Mouse (Mus musculus) midbrain, embryonic 13.5 days (tissue): ENCODE data around the gene Alg14. TPM values are rescaled to one million over a fixed set of nuclear protein-coding genes. Genes with fewer than 3 reads are reported as not detected.

Experiments used
- ATAC-seq: fragments of 200-750 bp; cut with Nextera tagmentation; 2 replicates; pipeline ENCODE4 v1.8.0; 2017; ENCODE audit warnings: mild to moderate bottlenecking, moderate TSS enrichment, moderate library complexity
- H3K27ac ChIP-seq: fragments of 300-500 bp; sonication (generic); 2 replicates; pipeline ENCODE4 v1.5.1; 2015; ENCODE audit warnings: inconsistent platforms, mild to moderate bottlenecking, moderate library complexity
- H3K27me3 ChIP-seq: fragments of 300-500 bp; sonication (generic); 2 replicates; pipeline ENCODE4 v1.6.1; 2015; ENCODE audit warnings: mild to moderate bottlenecking, inconsistent platforms
- H3K36me3 ChIP-seq: fragments of 300-500 bp; sonication (generic); 2 replicates; pipeline ENCODE4 v1.6.1; 2015; ENCODE audit warnings: mild to moderate bottlenecking, inconsistent platforms
- H3K4me1 ChIP-seq: fragments of 300-500 bp; sonication (generic); replicated peaks from 2 replicates; pipeline ENCODE4 v1.6.1; 2015; ENCODE audit warnings: inconsistent platforms
- H3K4me2 ChIP-seq: fragments of 300-500 bp; sonication (generic); replicated peaks from 2 replicates; pipeline ENCODE4 v1.6.1; 2015; ENCODE audit warnings: moderate library complexity, mild to moderate bottlenecking, inconsistent platforms
- H3K4me3 ChIP-seq: fragments of 300-500 bp; sonication (generic); replicated peaks from 2 replicates; pipeline ENCODE4 v1.5.1; 2015; ENCODE audit warnings: mild to moderate bottlenecking, inconsistent platforms
- H3K9ac ChIP-seq: fragments of 300-500 bp; sonication (generic); replicated peaks from 2 replicates; pipeline ENCODE4 v1.6.1; 2015; ENCODE audit warnings: mild to moderate bottlenecking, inconsistent platforms
- H3K9me3 ChIP-seq: fragments of 300-500 bp; sonication (generic); 2 replicates; pipeline ENCODE4 v1.6.1; 2016; ENCODE audit warnings: mild to moderate bottlenecking, inconsistent platforms
- WGBS: fragments of 180-500 bp; shearing (Covaris S2); methylation state at CpG from one replicate; pipeline ENCODE4 v1.1.7; 2015; 5-methylcytosine and 5-hydroxymethylcytosine counted together
- polyA plus RNA-seq: library from polyadenylated mRNA; unstranded; fragments of >200 nt; fragmentation: Nextera tagmentation; extraction: Ambion mirVana; gene quantifications from 2 replicates; pipeline ENCODE4 v1.2.1, GENCODE M21; 2015

Alg14 gene
- polyA plus RNA-seq, 1 experiment from 2014 or later = 31.7 TPM

DNA sequence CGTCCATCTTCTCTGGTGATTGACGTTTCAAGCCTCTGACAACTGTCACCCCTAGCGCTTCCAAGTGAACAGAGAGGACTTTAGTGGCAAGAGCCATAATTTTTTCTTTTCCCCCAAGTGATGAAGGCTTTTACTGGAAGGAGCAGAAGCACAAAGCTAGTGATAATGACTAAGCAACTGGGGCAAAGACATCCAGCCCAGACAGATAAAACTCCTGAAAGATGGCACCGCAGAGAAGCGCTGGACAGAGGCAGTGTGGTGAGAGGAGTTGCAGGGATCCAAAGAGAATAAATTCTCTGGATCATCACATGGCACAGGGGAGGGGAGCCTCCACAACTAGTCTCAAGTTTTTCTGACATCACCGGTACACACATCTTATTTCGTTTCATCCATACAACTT is 30.3 kb upstream of the Alg14 start:
- ATAC-seq = no peak

DNA sequence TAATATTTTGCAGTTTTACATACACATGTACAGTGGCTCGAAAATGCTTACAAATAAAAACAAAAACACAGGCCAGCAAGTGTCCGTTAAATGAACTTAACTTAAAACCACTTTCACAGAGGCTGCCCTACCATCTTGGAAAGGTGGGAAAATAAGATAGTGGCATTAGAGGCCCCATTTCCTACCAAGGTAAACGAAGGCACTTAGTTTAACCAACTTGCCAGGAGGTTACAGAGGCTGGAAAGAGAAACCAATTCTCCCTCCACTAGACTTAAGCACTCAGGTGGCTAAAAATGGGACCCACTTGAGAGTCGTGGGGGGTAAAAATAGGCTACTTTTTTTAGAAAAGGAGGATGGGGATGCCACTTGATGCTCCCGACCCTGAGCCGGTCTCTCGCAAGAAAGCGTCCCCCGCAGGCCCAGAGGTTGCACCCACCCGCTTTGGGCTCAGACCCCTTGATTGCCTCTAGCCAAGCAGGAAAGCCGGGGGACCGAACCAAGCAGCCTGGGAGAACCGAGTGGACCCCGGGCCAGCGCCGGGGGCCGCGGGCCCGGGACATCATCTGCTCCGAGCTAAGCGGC is 29.5 kb upstream of the Alg14 start:
- H3K4me1 ChIP-seq = peaks cover 7% of the 10 kb centered on the region
- 0 out of 2 replicates have a peak overlapping the region, but pooled peaks have one; percentile 44 for H3K27ac ChIP-seq
- H3K4me3 ChIP-seq = peak overlapping the region; percentile 76
- peak overlapping the region; percentile 85 for H3K9ac ChIP-seq
- H3K36me3 ChIP-seq = no peaks in the 10 kb centered on the region
- H3K27me3 ChIP-seq = peaks cover 54% of the 10 kb centered on the region
- H3K9me3 ChIP-seq = no peaks in the 10 kb centered on the region
- WGBS = 9% methylated on average over 21 of the region's 21 CpGs
- ATAC-seq = no peak
- peak overlapping the region; percentile 97 for H3K4me2 ChIP-seq

More for the DNA sequence above, 30.3 kb upstream of the Alg14 start:
- Histone ChIP-seq H3K36me3 (no peaks in the 10 kb centered on the region), H3K27me3 (peaks cover 54% of the 10 kb centered on the region), H3K27ac (no peak overlapping the region), H3K9me3 (no peaks in the 10 kb centered on the region), H3K4me1 (peaks cover 7% of the 10 kb centered on the region), H3K4me3 (no peak overlapping the region), H3K9ac (no peak overlapping the region; the same call in 1 of the 2 replicates), H3K4me2 (no peak overlapping the region)
- WGBS = 67% methylated on average over 7 of the region's 7 CpGs

DNA sequence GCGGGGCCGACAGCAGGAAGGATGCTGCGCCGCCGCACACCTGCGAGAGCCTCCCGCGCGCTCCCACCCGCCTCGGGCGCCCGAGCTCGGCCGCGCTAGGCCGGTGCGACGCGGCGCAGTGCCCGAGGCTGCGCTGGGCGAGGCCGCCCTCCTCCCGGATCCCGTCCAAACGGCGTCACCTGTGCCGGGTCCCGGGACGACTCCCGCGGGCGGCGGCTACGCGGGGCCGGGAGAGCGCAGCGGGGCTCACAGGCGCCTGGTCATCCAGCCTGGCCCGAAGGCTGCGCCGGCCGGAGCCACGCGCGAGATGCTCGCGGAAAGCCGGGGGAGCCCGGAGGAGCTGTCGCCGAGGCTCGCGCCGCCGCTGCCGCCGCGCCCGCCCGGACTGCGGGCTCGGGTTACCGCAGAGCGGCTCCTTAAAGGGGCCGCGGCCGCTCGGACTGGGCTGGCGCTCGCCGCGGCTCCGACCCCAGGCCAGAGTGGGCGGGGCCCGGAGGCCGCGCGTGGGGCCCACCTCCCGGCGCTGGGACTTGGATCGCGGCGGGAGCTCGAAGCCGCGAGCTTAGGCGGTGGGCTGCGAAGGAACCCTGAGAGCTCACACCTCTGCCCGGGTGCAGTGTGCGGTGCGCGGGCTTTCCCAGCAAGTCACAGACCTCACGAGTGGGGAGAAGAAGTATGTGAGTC is 28.9 kb upstream of the Alg14 start:
- Histone ChIP-seq H3K4me3 (peak overlapping the region; percentile 76), H3K9me3 (no peaks in the 10 kb centered on the region), H3K36me3 (no peaks in the 10 kb centered on the region), H3K4me2 (peak overlapping the region; percentile 97), H3K27me3 (peaks cover 54% of the 10 kb centered on the region), H3K4me1 (peaks cover 7% of the 10 kb centered on the region), H3K27ac (peak overlapping the region; percentile 44), H3K9ac (peak overlapping the region; percentile 85)
- peak; percentile 94 for ATAC-seq
- WGBS = under 1% methylated on average over 85 of the region's 97 CpGs

DNA sequence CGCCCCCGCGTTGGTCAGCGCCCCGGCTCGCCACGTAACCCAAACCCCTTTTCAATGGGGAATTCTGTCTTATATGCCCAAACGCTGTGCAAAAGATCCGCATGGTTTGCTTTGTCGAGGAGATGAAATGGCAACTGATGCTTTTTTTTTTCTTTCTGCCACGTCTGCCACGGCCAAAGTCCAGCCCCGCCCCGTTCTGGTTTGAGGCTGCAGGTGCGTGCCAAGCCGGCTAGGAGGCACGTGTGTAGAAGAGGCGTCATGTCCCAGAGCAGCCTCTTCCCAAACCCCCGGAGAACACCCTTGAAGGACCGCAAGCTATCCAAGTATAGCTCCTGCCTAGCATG is 28.4 kb upstream of the Alg14 start:
- Histone ChIP-seq H3K4me1 (peaks cover 7% of the 10 kb centered on the region), H3K9ac (peak overlapping the region; percentile 85), H3K27ac (peak overlapping the region; percentile 44; the same call in 1 of the 2 replicates), H3K27me3 (peaks cover 54% of the 10 kb centered on the region), H3K4me3 (peak overlapping the region; percentile 76), H3K4me2 (peak overlapping the region; percentile 97), H3K9me3 (no peaks in the 10 kb centered on the region), H3K36me3 (no peaks in the 10 kb centered on the region)
- 1% methylated on average over 20 of the region's 20 CpGs for WGBS
- peak; percentile 34 for ATAC-seq

DNA sequence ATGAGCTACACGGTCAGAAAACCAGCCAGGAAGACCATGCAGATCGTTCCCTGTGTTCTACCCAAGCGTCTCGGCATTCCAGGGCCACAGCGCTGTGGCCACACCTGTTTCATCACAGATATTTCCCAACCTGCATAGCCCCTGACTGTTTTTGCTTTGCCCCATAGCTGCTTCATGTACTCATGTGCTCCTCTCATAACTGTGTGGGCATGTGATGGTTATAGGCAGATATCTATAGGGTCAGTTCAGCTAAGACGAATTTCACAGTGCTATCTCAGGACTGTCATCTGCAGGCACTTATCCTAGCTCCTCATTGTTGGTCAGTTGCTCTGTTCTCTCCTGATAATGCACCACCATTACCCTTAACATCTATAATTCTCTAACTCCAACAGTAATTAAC is 27.3 kb upstream of the Alg14 start:
- no peak overlapping the region for H3K9ac ChIP-seq
- H3K4me3 ChIP-seq = no peak overlapping the region
- no peak for ATAC-seq
- H3K27ac ChIP-seq = no peak overlapping the region
- H3K27me3 ChIP-seq = peaks cover 50% of the 10 kb centered on the region
- H3K4me1 ChIP-seq = peaks cover 7% of the 10 kb centered on the region
- no peak overlapping the region for H3K4me2 ChIP-seq
- WGBS = 65% methylated on average over 6 of the region's 6 CpGs
- no peaks in the 10 kb centered on the region for H3K9me3 ChIP-seq
- H3K36me3 ChIP-seq = no peaks in the 10 kb centered on the region

DNA sequence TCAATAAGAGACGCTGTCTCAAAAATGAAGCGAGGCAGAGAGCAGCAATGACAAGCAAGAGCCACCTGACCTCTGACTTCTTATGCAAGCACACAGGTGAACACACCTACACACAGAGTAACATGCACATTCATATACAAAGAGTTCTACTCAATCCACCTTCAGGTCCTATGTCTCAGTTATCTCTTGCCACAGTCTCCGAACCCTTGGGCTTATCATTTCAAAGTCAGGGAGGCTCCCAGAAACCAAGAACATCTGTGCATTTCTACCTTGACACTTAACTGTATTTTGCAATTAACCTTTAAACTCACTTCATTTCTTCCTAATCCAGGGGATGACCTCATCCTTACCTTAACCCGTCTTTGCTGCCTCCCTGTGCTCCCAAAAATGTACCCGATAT is 24.3 kb upstream of the Alg14 start:
- Histone ChIP-seq H3K27ac (no peak overlapping the region), H3K9me3 (no peaks in the 10 kb centered on the region), H3K27me3 (peaks cover 22% of the 10 kb centered on the region), H3K4me1 (peaks cover 4% of the 10 kb centered on the region), H3K4me2 (no peak overlapping the region), H3K36me3 (no peaks in the 10 kb centered on the region), H3K9ac (no peak overlapping the region), H3K4me3 (no peak overlapping the region)
- WGBS = 88% methylated on average over 5 of the region's 5 CpGs
- ATAC-seq = no peak

DNA sequence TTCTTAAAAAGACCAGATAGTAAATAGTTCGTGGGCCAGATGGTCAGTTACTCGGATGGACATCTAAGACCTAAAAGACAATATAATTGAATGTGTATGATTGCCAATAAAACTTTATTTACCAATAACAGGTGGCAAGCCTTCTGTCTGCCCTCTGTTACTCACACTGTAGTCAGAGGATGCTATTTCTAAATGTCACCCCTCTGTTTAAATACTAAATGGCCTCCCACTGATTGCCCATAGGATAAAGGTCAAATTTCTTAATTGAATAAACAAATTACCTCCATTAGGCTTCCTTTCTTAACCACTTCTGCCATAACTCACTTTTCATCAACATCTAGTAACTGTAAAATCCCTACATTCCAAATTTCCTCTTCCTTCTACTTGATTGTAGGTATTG is 19.0 kb upstream of the Alg14 start:
- no peak overlapping the region for H3K4me3 ChIP-seq
- no peaks in the 10 kb centered on the region for H3K36me3 ChIP-seq
- ATAC-seq = no peak
- no peak overlapping the region for H3K27ac ChIP-seq
- H3K9ac ChIP-seq = no peak overlapping the region
- H3K27me3 ChIP-seq = no peaks in the 10 kb centered on the region
- H3K4me2 ChIP-seq = no peak overlapping the region
- no peaks in the 10 kb centered on the region for H3K9me3 ChIP-seq
- H3K4me1 ChIP-seq = no peaks in the 10 kb centered on the region
- 83% methylated on average over 2 of the region's 2 CpGs for WGBS

DNA sequence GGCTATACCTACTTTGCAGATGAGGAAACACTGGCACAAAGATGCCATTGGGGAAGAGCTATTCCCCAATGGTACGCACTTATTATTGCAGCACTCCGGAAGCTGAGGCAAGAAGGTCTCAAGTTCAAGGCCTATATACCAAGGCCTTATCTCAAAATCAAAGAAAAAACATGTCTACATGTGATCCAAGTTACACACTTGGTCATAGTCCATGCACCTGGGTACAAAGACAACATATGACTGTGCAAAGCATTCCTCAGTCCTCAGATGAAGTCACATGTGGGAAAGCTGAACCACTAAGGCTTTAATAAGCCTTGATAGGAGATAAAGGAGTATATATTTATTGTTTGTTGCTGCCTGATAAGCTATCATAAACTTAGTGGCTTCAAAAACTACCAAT is 17.6 kb upstream of the Alg14 start:
- no peak for ATAC-seq
- WGBS = 90% methylated on average over 2 of the region's 2 CpGs
- no peaks in the 10 kb centered on the region for H3K9me3 ChIP-seq

DNA sequence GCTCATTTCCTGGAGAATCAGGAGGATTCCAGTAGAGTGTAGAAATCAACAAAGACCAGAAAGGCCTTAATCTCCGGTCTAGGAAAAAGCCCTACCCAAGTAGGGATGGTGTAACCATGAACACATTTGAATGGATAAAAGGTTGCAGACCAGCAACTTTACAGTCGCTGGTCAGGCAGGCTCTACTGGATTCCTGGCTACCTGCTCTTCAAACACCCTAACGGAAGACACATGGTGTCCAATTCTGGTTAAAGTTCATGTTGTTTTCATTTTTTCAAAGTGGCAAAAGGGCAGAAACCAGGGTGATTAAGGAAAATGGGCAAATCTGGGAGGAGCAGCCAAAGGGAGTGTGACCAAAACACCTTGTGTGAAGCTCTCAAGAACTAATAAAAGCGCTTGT is 14.6 kb upstream of the Alg14 start:
- Histone ChIP-seq H3K9ac (no peak overlapping the region), H3K27me3 (no peaks in the 10 kb centered on the region), H3K4me1 (no peaks in the 10 kb centered on the region), H3K36me3 (no peaks in the 10 kb centered on the region), H3K4me2 (no peak overlapping the region), H3K4me3 (no peak overlapping the region), H3K9me3 (no peaks in the 10 kb centered on the region), H3K27ac (no peak overlapping the region)
- WGBS = 85% methylated on average over 4 of the region's 4 CpGs
- ATAC-seq = no peak

More for the DNA sequence above, 17.6 kb upstream of the Alg14 start:
- Histone ChIP-seq H3K36me3 (no peaks in the 10 kb centered on the region), H3K9ac (no peak overlapping the region), H3K27me3 (no peaks in the 10 kb centered on the region), H3K4me1 (no peaks in the 10 kb centered on the region), H3K4me3 (no peak overlapping the region), H3K4me2 (no peak overlapping the region), H3K27ac (no peak overlapping the region)

DNA sequence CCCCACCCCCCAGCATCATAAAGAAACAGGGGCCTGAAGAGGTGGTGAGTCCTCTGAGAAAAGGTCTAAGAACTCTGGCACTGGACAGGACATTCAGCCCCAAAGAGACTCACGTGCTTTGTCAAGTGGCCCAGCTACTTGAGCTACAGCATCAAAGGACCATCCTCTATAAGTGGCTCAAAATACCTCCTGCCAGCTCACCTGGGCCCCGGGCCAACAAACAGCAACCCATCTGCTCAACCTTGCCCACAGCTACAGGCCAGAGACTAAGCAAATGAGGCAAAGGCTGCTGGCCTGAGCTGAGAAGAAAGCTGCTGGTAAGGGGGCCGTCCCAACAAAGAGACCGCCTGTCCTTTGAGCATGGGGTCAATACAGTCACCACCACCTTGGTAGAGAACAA is 14.0 kb upstream of the Alg14 start:
- Histone ChIP-seq H3K9ac (no peak overlapping the region), H3K27ac (no peak overlapping the region)
- 87% methylated on average over 4 of the region's 4 CpGs for WGBS

DNA sequence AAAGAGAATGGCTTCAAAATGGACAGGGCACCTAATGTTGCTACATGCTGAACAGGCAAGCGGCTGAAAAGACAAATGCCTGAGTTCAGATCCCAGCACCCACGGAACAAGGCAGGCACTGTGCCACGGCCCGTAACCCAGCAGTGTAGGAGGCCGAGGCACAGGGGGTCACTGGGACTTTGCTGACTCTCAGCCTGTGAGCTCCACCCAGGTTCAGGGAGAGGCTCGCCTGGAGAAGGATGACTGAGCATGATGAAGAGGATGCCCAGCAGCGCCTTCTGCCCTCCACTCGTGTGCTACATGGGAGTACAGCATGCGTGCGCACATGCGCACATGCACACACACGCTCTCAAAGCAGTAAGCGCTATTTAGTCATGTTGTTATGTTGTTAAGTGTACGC is 11.9 kb upstream of the Alg14 start:
- Histone ChIP-seq H3K4me2 (no peak overlapping the region), H3K4me1 (no peaks in the 10 kb centered on the region), H3K27ac (no peak overlapping the region), H3K9me3 (no peaks in the 10 kb centered on the region), H3K4me3 (no peak overlapping the region), H3K27me3 (no peaks in the 10 kb centered on the region), H3K36me3 (no peaks in the 10 kb centered on the region), H3K9ac (no peak overlapping the region)
- ATAC-seq = no peak
- 86% methylated on average over 14 of the region's 14 CpGs for WGBS

More for the DNA sequence above, 14.0 kb upstream of the Alg14 start:
- Histone ChIP-seq H3K36me3 (no peaks in the 10 kb centered on the region), H3K4me2 (no peak overlapping the region), H3K4me1 (no peaks in the 10 kb centered on the region), H3K4me3 (no peak overlapping the region), H3K27me3 (no peaks in the 10 kb centered on the region), H3K9me3 (no peaks in the 10 kb centered on the region)
- no peak for ATAC-seq

DNA sequence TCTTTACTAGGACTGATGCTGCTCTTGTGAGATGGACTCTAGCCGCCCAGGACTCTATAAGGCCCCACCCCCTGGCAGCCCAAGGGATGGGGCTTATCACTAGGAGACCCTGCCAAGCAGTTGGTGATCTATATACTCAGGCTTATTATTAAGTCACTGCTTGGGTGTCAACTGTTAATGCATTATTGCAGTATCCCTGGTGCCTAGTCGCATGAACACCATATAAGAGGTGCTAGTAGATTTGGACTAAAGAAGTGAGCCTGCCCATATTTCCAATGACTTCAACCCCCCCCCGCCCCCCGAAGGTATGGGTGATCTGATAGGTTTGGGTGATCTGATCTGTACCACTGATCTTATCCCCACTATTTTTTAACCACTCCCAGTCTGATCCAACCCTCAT is 8.6 kb upstream of the Alg14 start, which contains the start of gene Tmem56:
TSS of gene Tmem56 (minus strand) at position 101 of the 400 bp plus-strand sequence.
- no peak within 1 kb of the TSS for H3K4me3 ChIP-seq
- H3K27me3 ChIP-seq = no peaks in the 10 kb centered on the region
- H3K4me2 ChIP-seq = no peak within 1 kb of the TSS
- H3K9ac ChIP-seq = no peak within 1 kb of the TSS
- H3K27ac ChIP-seq = no peak within 1 kb of the TSS
- WGBS = 86% methylated on average over 4 of the region's 4 CpGs
- no peaks in the 10 kb centered on the region for H3K36me3 ChIP-seq
- no peaks in the 10 kb centered on the region for H3K9me3 ChIP-seq
- H3K4me1 ChIP-seq = no peaks in the 10 kb centered on the region
- no peak for ATAC-seq
